Mouse (Mus musculus) CD4-positive naive resting alpha-beta T cell, adult 57 days (primary cell): ENCODE data around the gene Pcyox1. TPM values are rescaled to one million over a fixed set of nuclear protein-coding genes. Genes with fewer than 3 reads are reported as not detected.

ENCODE experiments used
- total RNA-seq: library from RNA; stranded (reverse); gene quantifications from one replicate; pipeline ENCODE4 v1.2.4, GENCODE M21; 2023

Gene Pcyox1
- total RNA-seq: 8.6 TPM

DNA sequence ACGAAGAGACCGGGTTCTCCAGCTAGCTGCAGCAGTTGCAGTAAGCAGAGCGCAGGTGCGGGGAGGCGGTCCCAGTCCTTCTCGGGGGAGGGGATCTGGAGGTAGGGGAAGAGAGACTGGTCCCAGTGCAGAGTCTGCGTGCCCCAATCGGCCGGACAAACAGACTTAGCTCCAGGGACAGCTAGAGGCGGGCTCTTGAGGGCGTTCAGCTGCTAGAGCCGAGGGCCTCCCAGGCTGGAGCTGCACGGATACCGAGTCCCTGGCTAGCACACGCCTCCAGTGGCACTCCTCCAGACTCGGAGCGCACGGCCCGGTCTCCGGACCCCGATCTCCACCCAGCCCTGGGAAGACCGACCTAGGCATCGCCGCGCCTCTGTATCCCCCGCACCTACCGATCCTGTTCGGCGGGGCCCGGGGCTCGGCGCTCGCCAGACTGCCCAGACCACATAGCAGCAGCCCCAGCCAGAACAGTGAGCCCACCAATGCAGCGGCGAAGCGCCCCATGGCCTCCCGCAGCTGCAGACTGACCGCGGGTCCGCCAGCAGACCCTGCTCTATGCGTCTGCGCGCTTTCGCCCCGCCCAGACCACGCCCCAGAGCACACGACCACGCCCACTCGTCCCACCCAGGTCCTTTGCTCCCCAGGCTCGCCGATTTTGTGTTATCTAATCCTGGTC lies at the start of gene Pcyox1:
Gene Pcyox1, minus strand, starts transcription at position 574 of the 676 bp plus-strand sequence.

DNA sequence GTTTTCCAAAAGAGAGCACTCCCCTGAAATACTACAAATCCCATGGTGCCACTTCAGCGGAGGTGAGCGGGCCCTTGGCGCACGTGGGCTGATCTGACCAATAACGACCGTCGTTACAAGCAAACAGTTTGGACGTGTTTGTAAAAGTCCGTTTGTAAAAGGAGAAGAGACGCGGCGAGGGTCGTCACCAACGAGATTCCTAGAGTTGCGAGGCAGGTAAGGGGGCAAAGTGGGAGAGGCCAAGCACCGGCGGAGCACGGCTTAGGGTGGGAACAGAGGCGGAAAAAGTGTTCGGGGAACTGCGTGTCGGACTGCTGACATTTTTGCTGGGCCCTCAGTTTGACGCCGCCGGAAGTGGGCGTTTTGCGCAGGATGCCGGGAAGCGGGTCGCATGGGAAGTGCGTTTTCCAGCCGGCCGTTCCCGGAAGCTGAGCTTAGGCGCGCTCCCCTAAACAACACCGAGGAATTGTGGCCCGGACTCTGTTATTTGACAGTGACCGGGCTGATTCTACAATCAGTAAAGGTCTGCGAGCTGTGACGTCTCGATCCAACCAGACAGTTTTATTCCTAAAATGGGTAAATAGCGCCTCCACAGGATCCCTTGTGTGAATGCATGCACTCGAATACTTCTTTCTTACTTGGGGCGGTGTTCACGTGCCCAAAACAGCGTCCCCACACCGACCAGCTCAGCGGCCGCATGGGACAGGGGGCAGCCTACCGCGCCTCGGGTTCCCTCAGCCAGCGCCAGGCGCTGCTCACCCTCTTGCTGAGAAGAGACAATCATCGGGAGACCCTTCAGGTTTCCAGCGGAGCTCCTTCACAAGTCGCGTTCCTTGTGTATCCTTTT lies 41.5 kb upstream of the Pcyox1 start, which contains the start of gene C87436:
Gene C87436, plus strand, starts transcription at position 103 of the 847 bp plus-strand sequence.

DNA sequence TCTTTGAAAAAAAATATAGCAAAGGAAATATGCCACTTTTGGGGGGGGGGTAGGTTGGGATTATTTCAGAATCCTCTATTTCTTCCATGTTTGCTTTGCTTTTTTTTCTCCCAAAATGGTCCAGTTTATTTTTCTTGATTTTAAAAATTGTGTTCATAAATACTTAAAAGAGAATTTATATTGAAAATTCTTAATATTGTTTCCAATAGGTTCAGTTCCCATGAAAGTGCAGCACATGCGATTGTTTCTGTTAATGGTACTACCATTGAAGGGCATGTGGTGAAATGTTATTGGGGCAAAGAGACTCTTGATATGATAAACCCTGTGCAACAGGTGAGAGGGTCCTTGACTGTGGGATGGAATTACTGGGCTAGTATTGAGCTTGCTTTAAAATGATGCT lies 29.4 kb upstream of the Pcyox1 start, which contains the start of gene Gm44790:
Gene Gm44790, plus strand, starts transcription at position 301 of the 400 bp plus-strand sequence.

DNA sequence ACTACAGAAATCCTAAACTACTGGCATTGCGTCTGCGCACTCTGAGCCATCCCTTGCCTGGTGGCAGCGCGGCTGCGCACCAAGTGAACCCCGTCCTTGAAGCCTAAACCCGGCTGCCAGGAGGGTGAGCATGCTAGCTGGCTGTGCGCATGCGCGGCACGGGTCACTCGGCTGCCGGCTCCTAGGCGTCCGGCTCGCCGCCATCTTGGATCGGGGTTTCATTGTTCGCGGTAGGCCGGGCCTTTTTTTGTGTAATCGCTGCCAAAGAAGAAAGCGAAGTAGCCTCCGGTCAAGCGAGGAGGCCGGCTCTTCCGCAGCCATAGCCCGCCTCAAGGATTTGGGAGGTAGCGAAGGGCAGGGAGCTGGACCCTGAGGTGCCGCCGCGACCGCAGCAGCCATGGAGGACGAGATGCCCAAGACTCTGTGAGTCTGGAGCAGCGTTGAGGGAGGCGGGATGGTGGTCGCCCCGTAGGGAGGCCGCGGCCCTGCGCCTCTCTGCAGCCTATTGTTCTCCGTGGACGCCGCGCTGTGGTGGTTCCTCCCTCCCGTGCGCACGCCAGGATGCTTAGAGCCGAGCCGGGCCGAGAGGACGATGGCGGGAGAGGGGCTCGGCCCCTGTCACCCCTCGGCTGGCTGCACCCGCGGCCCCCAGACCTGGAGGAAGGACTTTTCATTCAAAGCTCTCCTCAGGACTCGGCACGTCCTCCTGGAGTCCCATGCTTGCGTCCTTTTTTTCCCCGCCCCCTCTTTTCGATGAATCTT lies 7.3 kb upstream of the Pcyox1 start, which contains the start of gene Tia1:
Gene Tia1, plus strand, starts transcription at position 120 of the 762 bp plus-strand sequence.

DNA sequence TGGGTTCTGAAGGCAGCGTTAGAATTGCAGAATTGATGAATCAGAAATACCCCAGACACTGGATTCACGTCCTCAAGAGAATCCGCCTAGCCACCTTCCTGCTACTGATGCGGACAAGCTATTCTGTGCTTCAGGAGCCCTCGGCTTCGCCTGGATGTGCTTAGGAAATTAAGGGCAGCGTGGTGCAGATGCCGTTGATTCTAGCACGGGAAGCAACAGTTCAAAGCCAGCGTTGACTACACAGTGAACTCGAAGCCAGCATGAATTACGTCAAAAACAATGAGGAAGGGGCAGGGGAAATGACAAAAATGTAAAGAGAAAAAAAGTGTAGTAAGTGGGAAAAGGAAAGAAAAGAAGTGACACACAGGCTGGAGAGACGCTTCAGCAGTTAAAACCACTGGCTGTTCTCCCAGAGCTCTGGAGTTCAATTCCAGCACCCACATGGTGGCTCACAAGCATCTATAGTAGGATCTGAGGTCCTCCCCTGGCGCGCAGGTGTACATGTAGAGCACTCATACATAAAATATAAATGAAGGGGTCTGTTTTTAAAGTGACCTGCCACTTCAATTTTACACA lies 26.1 kb downstream of the Pcyox1 start, which contains the start of gene Snrpg:
Gene Snrpg, plus strand, starts transcription at position 541 of the 576 bp plus-strand sequence.

DNA sequence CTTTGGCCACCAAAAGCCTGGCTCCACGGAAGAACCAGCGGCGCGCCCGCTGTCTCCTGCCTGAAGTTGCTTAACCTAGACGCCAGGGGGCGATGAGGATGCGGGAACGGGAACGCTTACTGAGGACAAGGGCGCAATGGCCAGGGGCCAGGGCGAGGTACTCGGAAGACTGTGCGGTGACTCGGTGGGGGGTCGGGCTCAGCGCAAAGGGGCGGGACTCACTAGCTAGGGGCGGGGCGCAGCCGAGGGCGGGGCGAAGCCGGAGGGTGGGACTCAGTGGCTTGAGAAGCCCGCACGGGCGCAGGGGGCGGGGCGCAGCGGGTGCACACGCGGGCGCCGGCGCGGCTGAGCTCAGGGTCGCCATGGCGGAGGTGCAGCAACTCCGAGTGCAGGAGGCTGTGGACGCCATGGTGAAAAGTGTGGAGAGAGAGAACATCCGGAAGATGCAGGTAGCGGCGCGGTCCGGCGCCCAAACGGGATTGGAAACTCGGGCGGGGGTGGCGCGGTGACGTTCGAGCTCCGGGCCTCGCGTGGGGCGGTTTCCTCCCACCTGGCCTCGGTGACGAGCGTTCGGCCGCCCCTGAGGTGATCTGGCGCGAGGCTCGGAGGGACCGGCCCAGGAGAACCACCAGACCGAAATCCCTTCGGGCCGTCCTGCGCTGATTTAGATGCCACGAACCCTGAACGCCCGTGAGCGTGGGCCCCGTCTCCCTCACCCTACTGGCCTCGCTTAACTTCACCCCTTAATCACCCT lies 31.4 kb downstream of the Pcyox1 start, which contains the start of gene Fam136a:
Gene Fam136a, plus strand, starts transcription at position 276 of the 754 bp plus-strand sequence.

Other genes starting within 250 kb of the Pcyox1 start
- not detected for gene Tgfa, start 201.9 kb downstream of the Pcyox1 start, total RNA-seq
- 14.2 TPM for gene Fam136a, start 31.5 kb downstream of the Pcyox1 start, total RNA-seq
- 217 TPM for gene Snrpg, start 25.9 kb downstream of the Pcyox1 start, total RNA-seq
- gene Tia1, start 7.1 kb upstream of the Pcyox1 start, total RNA-seq: 68.8 TPM
- gene Gm44790, start 29.5 kb upstream of the Pcyox1 start, total RNA-seq: 4.8 TPM
- 41.8 TPM for gene C87436, start 41.2 kb upstream of the Pcyox1 start, total RNA-seq
- 239 TPM for gene Pcbp1, start 129.2 kb upstream of the Pcyox1 start, total RNA-seq
- 1.0 TPM for gene Asprv1, start 231.0 kb upstream of the Pcyox1 start, total RNA-seq